Mouse (Mus musculus) ES-E14 (cell line): ENCODE data around the gene Ints6.

ENCODE experiments used
- CHD2 ChIP-seq: IDR thresholded peaks from 2 replicates; pipeline ENCODE4 v1.6.1; 2014; ENCODE audit warnings: mild to moderate bottlenecking, low read depth, low read length, inconsistent platforms
- MAFK ChIP-seq: IDR thresholded peaks from 2 replicates; pipeline ENCODE4 v1.6.1; 2014; ENCODE audit warnings: mild to moderate bottlenecking, low read depth, low read length, inconsistent platforms; ENCODE audit not compliant: insufficient read depth
- ZNF384 ChIP-seq: IDR thresholded peaks from 2 replicates; pipeline ENCODE4 v1.6.1; 2012; ENCODE audit warnings: low read depth, low read length, inconsistent platforms

DNA sequence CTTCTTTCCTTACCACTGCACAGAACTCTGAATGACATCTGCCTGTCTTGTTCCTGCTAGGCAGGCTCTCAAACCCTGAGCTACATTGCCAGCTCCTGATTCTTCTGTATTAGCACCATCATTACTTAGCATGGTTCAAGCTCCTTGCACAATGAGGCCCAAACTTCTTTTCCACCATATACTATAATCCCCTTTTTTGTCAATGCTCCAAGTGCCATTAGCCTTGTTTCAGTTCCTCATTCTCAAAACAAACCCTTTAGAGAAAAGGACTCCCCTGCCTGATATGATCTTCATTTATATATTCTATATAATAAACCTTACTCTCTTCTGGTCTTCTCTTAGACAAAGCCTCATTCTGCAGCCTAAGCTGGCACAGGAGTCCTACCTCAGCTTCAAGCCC, 36.4 kb downstream of the Ints6 start:
- TF ChIP-seq CHD2 (no peak), MAFK (no peak), ZNF384 (no peak)
